Mouse (Mus musculus) forebrain, embryonic 12.5 days (tissue): ENCODE measurements around the gene Gsx2. TPM values are rescaled to one million over a fixed set of nuclear protein-coding genes. Genes with fewer than 3 reads are reported as not detected.

ENCODE experiments used
- polyA plus RNA-seq: library from polyadenylated mRNA; unstranded; fragments of >200 nt; fragmentation: Nextera tagmentation; extraction: Ambion mirVana; gene quantifications from 2 replicates; pipeline ENCODE4 v1.2.1, GENCODE M21; 2016

Gene Gsx2
- polyA plus RNA-seq, 1 experiment from 2014 or later = 17.9 TPM

Other genes starting within 250 kb of the Gsx2 start
- 48.5 and 53.7 TPM in 2 replicates for gene Chic2, start 30.8 kb upstream of the Gsx2 start, polyA plus RNA-seq
- 15.7 and 18.9 TPM in 2 replicates for gene Pdgfra, start 76.7 kb downstream of the Gsx2 start, polyA plus RNA-seq